Mouse (Mus musculus): ENCODE data around the gene Trp53i11. TPM values are rescaled to one million over a fixed set of nuclear protein-coding genes. Genes with fewer than 3 reads are reported as not detected.

The Trp53i11 gene
- polyA plus RNA-seq, 1 experiment from 2014 or later = 30.5 TPM

- Histone ChIP-seq H3K4me3 (ENCODE audit: control insufficient read depth in 1 of 2, insufficient read depth in 1 of 2, low read depth in 1 of 2, low read length in 2 of 2) (no peak overlapping the region), H3K36me3 (ENCODE audit: control insufficient read depth, insufficient read depth, low read length) (no peaks in the 10 kb centered on the region), H3K4me1 (ENCODE audit: control insufficient read depth in 2 of 2, insufficient read depth in 2 of 2, low read length in 2 of 2) (peaks cover 4 to 9% of the 10 kb centered on the region in 2 experiments; a peak in 2 of 4 replicates), H3K27ac (replicated peaks in 1 of 2; ENCODE audit: control insufficient read depth in 1 of 2, insufficient read depth in 1 of 2, low read depth in 2 of 2, low read length in 2 of 2) (no peak overlapping the region), H3K9me3 (ENCODE audit: control insufficient read depth, low read length) (no peaks in the 10 kb centered on the region), H3K9ac (ENCODE audit: low read length) (no peak overlapping the region), H3K4me2 (ENCODE audit: low read length) (no peak overlapping the region), H3K27me3 (ENCODE audit: control insufficient read depth, insufficient read depth, low read length) (peaks cover 19% of the 10 kb centered on the region)
- ATAC-seq (ENCODE audit: insufficient number of reproducible peaks, insufficient read depth, low FRiP score, low read depth) = no peak
- 61% methylated on average over 5 of the region's 5 CpGs for WGBS
These were observed 14.9 kb upstream of the Trp53i11 start for GRCm38 (mm10) chr2:93172460-93172859.

GRCm38 (mm10) chr2:93174159-93174558, 13.2 kb upstream of the Trp53i11 start:
- H3K4me1 ChIP-seq (ENCODE audit: control insufficient read depth in 2 of 2, insufficient read depth in 2 of 2, low read length in 2 of 2) = peaks cover 4 to 9% of the 10 kb centered on the region in 2 experiments; a peak in 2 of 4 replicates
- H3K9me3 ChIP-seq (ENCODE audit: control insufficient read depth, low read length) = no peaks in the 10 kb centered on the region
- 25% methylated on average over 5 of the region's 5 CpGs for WGBS
- ATAC-seq (ENCODE audit: insufficient number of reproducible peaks, insufficient read depth, low FRiP score, low read depth) = no peak
- no peaks in the 10 kb centered on the region for H3K36me3 ChIP-seq (ENCODE audit: control insufficient read depth, insufficient read depth, low read length)
- no peak overlapping the region for H3K9ac ChIP-seq (ENCODE audit: low read length)
- peaks cover 35% of the 10 kb centered on the region for H3K27me3 ChIP-seq (ENCODE audit: control insufficient read depth, insufficient read depth, low read length)
- no peak overlapping the region for H3K4me3 ChIP-seq (ENCODE audit: control insufficient read depth in 1 of 2, insufficient read depth in 1 of 2, low read depth in 1 of 2, low read length in 2 of 2)
- H3K4me2 ChIP-seq (ENCODE audit: low read length) = no peak overlapping the region
- H3K27ac ChIP-seq (replicated peaks in 1 of 2; ENCODE audit: control insufficient read depth in 1 of 2, insufficient read depth in 1 of 2, low read depth in 2 of 2, low read length in 2 of 2) = no peak overlapping the region

GRCm38 (mm10) chr2:93175278-93175677, 12.1 kb upstream of the Trp53i11 start:
- Histone ChIP-seq H3K27ac (replicated peaks in 1 of 2; ENCODE audit: control insufficient read depth in 1 of 2, insufficient read depth in 1 of 2, low read depth in 2 of 2, low read length in 2 of 2) (no peak overlapping the region), H3K27me3 (ENCODE audit: control insufficient read depth, insufficient read depth, low read length) (peaks cover 46% of the 10 kb centered on the region), H3K36me3 (ENCODE audit: control insufficient read depth, insufficient read depth, low read length) (no peaks in the 10 kb centered on the region), H3K9ac (ENCODE audit: low read length) (no peak overlapping the region), H3K4me2 (ENCODE audit: low read length) (no peak overlapping the region), H3K4me3 (ENCODE audit: control insufficient read depth in 1 of 2, insufficient read depth in 1 of 2, low read depth in 1 of 2, low read length in 2 of 2) (no peak overlapping the region), H3K4me1 (ENCODE audit: control insufficient read depth in 2 of 2, insufficient read depth in 2 of 2, low read length in 2 of 2) (peaks cover 4 to 14% of the 10 kb centered on the region in 2 experiments; a peak in 3 of 4 replicates), H3K9me3 (ENCODE audit: control insufficient read depth, low read length) (no peaks in the 10 kb centered on the region)
- no peak for ATAC-seq (ENCODE audit: insufficient number of reproducible peaks, insufficient read depth, low FRiP score, low read depth)
- WGBS = 46% methylated on average over 5 of the region's 5 CpGs

GRCm38 (mm10) chr2:93175721-93176120, 11.6 kb upstream of the Trp53i11 start:
- Histone ChIP-seq H3K4me3 (ENCODE audit: control insufficient read depth in 1 of 2, insufficient read depth in 1 of 2, low read depth in 1 of 2, low read length in 2 of 2) (no peak overlapping the region), H3K27ac (replicated peaks in 1 of 2; ENCODE audit: control insufficient read depth in 1 of 2, insufficient read depth in 1 of 2, low read depth in 2 of 2, low read length in 2 of 2) (no peak overlapping the region), H3K36me3 (ENCODE audit: control insufficient read depth, insufficient read depth, low read length) (no peaks in the 10 kb centered on the region), H3K9ac (ENCODE audit: low read length) (no peak overlapping the region), H3K9me3 (ENCODE audit: control insufficient read depth, low read length) (no peaks in the 10 kb centered on the region), H3K4me1 (ENCODE audit: control insufficient read depth in 2 of 2, insufficient read depth in 2 of 2, low read length in 2 of 2) (peaks cover 8 to 14% of the 10 kb centered on the region in 2 experiments; a peak in 3 of 4 replicates), H3K27me3 (ENCODE audit: control insufficient read depth, insufficient read depth, low read length) (peaks cover 50% of the 10 kb centered on the region), H3K4me2 (ENCODE audit: low read length) (no peak overlapping the region)
- ATAC-seq (ENCODE audit: insufficient number of reproducible peaks, insufficient read depth, low FRiP score, low read depth) = no peak
- 77% methylated on average over 2 of the region's 2 CpGs for WGBS

- no peak overlapping the region for H3K9ac ChIP-seq (ENCODE audit: low read length)
- H3K4me3 ChIP-seq (ENCODE audit: control insufficient read depth in 1 of 2, insufficient read depth in 1 of 2, low read depth in 1 of 2, low read length in 2 of 2) = no peak overlapping the region
- H3K4me2 ChIP-seq (ENCODE audit: low read length) = no peak overlapping the region
- peaks cover 8 to 14% of the 10 kb centered on the region in 2 experiments; a peak in 3 of 4 replicates for H3K4me1 ChIP-seq (ENCODE audit: control insufficient read depth in 2 of 2, insufficient read depth in 2 of 2, low read length in 2 of 2)
- H3K27me3 ChIP-seq (ENCODE audit: control insufficient read depth, insufficient read depth, low read length) = peaks cover 53% of the 10 kb centered on the region
- H3K36me3 ChIP-seq (ENCODE audit: control insufficient read depth, insufficient read depth, low read length) = no peaks in the 10 kb centered on the region
- no peak for ATAC-seq (ENCODE audit: insufficient number of reproducible peaks, insufficient read depth, low FRiP score, low read depth)
- no peaks in the 10 kb centered on the region for H3K9me3 ChIP-seq (ENCODE audit: control insufficient read depth, low read length)
- 38% methylated on average over 4 of the region's 4 CpGs for WGBS
- H3K27ac ChIP-seq (replicated peaks in 1 of 2; ENCODE audit: control insufficient read depth in 1 of 2, insufficient read depth in 1 of 2, low read depth in 2 of 2, low read length in 2 of 2) = no peak overlapping the region
These were observed 11.1 kb upstream of the Trp53i11 start for GRCm38 (mm10) chr2:93176193-93176798.

GRCm38 (mm10) chr2:93176871-93177667, 10.3 kb upstream of the Trp53i11 start:
- Histone ChIP-seq H3K4me1 (ENCODE audit: control insufficient read depth in 2 of 2, insufficient read depth in 2 of 2, low read length in 2 of 2) (peaks cover 8 to 14% of the 10 kb centered on the region in 2 experiments; a peak in 3 of 4 replicates), H3K4me3 (ENCODE audit: control insufficient read depth in 1 of 2, insufficient read depth in 1 of 2, low read depth in 1 of 2, low read length in 2 of 2) (no peak overlapping the region), H3K9ac (ENCODE audit: low read length) (no peak overlapping the region), H3K4me2 (ENCODE audit: low read length) (no peak overlapping the region), H3K27ac (replicated peaks in 1 of 2; ENCODE audit: control insufficient read depth in 1 of 2, insufficient read depth in 1 of 2, low read depth in 2 of 2, low read length in 2 of 2) (no peak overlapping the region), H3K9me3 (ENCODE audit: control insufficient read depth, low read length) (no peaks in the 10 kb centered on the region), H3K27me3 (ENCODE audit: control insufficient read depth, insufficient read depth, low read length) (peaks cover 54% of the 10 kb centered on the region), H3K36me3 (ENCODE audit: control insufficient read depth, insufficient read depth, low read length) (no peaks in the 10 kb centered on the region)
- no peak for ATAC-seq (ENCODE audit: insufficient number of reproducible peaks, insufficient read depth, low FRiP score, low read depth)
- 8% methylated on average over 17 of the region's 17 CpGs for WGBS

GRCm38 (mm10) chr2:93177668-93178312, 9.6 kb upstream of the Trp53i11 start:
- Histone ChIP-seq H3K36me3 (ENCODE audit: control insufficient read depth, insufficient read depth, low read length) (no peaks in the 10 kb centered on the region), H3K9ac (ENCODE audit: low read length) (no peak overlapping the region), H3K4me2 (ENCODE audit: low read length) (no peak overlapping the region), H3K4me1 (ENCODE audit: control insufficient read depth in 2 of 2, insufficient read depth in 2 of 2, low read length in 2 of 2) (peaks cover 8 to 14% of the 10 kb centered on the region in 2 experiments; a peak in 3 of 4 replicates), H3K27ac (replicated peaks in 1 of 2; ENCODE audit: control insufficient read depth in 1 of 2, insufficient read depth in 1 of 2, low read depth in 2 of 2, low read length in 2 of 2) (no peak overlapping the region), H3K4me3 (ENCODE audit: control insufficient read depth in 1 of 2, insufficient read depth in 1 of 2, low read depth in 1 of 2, low read length in 2 of 2) (no peak overlapping the region), H3K27me3 (ENCODE audit: control insufficient read depth, insufficient read depth, low read length) (peaks cover 61% of the 10 kb centered on the region), H3K9me3 (ENCODE audit: control insufficient read depth, low read length) (no peaks in the 10 kb centered on the region)
- 85% methylated on average over 20 of the region's 20 CpGs for WGBS
- no peak for ATAC-seq (ENCODE audit: insufficient number of reproducible peaks, insufficient read depth, low FRiP score, low read depth)

Measured in heart, embryonic 14.5 days (tissue).